Mouse (Mus musculus): Measurements from ENCODE around the gene Gjb3. TPM values are rescaled to one million over a fixed set of nuclear protein-coding genes. Genes with fewer than 3 reads are reported as not detected.

The Gjb3 gene
- not detected for polyA plus RNA-seq (2017; shearing (Covaris generic))

DNA sequence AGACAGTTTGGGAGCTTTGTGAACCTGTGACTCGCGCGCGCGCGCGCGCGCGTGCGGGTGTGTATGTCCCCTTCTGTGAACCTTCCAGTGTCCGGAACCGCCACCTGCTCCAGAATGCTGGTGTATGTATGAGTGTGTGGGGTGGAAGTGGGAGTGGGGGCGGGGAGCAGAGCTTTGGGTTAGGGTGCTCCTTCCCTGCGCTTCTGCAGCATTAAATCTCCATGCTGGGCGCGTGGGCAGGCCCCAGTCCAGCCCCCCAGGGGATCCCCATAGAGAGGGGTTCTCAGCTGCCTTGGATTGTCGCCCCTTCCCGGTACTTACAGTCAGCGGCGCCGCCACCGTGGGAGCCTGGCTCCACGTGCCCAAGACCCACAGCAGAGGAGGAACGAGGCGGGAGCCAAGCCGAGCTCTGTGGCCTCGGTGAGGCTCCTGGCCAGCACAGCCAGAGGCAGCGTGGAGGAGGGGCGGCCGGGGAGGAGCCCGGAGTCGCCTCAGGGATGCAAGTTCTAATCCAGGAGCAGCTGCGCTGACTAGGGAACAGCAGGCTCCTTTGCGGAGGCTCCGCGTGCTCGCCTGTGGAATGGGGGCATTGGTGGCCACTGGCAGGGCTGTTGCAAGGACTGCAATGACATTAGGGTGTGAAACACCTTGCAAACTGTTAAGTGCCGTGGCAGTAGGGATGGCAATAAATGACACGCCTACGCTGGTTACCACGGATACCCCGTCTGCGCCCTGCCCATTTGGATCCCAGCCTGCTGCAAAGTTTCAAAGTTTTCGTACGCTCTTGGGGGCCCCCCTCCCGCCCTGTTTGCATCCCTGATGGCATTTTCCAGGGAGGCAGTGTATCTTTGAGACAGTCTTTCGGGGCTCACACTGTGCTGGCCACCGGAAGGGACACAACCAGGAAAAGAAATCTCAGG is at the start of gene Gjb3:
Gene Gjb3 (minus strand): TSS at position 664 of the 920 bp plus-strand sequence.

DNA sequence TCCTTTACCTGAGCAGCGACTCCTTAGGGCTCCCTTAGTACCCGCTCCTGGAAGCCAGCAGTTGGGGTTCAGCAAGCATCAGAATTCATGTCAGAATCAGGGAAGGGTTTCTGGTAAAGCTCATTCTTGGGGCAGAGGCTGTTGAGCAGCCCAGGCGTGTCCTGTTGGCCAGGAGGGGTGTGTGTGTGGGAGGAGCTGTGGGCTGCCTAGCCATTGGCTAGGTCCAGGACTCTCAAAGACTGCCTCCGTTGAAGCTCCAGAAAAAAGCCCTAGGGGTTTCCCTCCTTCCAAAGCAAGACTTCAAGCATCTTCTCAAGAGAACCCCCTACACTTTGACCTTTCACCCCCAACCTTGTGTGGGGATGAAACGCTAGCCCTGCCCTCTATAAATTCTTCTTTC is 27.4 kb upstream of the Gjb3 start, which contains the start of gene Gjb5:
Gene Gjb5 (minus strand): TSS at position 164 of the 400 bp plus-strand sequence.

DNA sequence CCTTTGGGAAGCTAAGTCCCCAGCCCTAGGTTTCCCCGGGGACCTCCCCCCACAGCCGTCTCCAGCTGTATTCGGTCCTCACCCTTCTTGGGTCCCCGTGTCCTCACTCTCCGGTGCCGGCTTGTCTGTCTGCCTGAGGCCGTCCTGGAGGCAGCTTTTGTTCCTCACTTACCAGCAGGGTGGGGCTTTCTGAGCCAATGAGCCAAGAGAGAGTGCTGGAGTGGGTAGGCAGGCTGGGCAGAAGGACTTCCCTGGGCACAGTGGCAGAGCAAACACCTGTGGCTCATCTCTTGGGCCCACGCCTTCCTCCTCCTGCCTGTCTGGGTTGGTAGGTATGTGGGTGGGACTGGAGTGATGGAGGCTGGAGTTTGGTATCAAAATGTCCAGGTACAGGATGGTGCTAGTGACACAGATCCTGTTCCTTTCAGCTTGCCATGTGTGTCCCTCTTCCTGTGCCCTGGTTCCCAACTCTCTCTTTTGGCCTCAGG is 23.4 kb upstream of the Gjb3 start, which contains the start of gene Gjb4:
Gene Gjb4 (minus strand): TSS at position 131 of the 488 bp plus-strand sequence.

DNA sequence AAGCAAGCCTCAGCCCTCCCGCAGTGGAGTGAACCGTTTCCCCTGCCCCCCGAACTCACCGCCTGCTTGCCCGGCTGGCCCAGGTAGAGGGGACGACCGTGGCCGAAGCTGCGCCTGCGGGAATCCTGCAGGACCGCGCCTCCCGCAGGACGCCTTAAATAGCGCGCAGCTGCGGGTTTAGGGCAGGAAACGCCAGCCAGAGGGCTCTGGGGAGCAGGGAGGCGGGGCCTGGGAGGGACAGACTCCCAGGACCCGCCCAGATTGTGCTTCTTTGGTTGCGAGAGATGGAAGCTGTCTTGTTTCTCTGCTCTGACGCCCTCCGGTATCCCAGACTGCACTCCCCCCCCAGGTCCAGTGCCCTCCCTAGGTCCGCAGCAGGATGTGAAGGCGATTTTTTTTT is 16.8 kb downstream of the Gjb3 start, which contains the start of gene Gja4:
Gene Gja4 (minus strand): TSS at position 179 of the 400 bp plus-strand sequence.

Other genes starting within 250 kb of the Gjb3 start
- 10.0 TPM for gene Tmem35b, start 207.2 kb downstream of the Gjb3 start, polyA plus RNA-seq (2017; shearing (Covaris generic))
- gene Dlgap3, start 161.6 kb downstream of the Gjb3 start, polyA plus RNA-seq (2017; shearing (Covaris generic)) = not detected
- gene Smim12, start 87.1 kb downstream of the Gjb3 start, polyA plus RNA-seq (2017; shearing (Covaris generic)) = 28.3 TPM
- gene Gja4, start 16.8 kb downstream of the Gjb3 start, polyA plus RNA-seq (2017; shearing (Covaris generic)) = not detected
- not detected for gene Gjb4, start 23.2 kb upstream of the Gjb3 start, polyA plus RNA-seq (2017; shearing (Covaris generic))
- not detected for gene Gjb5, start 27.3 kb upstream of the Gjb3 start, polyA plus RNA-seq (2017; shearing (Covaris generic))